Mouse (Mus musculus): Measurements from ENCODE around the gene Snai3.

DNA sequence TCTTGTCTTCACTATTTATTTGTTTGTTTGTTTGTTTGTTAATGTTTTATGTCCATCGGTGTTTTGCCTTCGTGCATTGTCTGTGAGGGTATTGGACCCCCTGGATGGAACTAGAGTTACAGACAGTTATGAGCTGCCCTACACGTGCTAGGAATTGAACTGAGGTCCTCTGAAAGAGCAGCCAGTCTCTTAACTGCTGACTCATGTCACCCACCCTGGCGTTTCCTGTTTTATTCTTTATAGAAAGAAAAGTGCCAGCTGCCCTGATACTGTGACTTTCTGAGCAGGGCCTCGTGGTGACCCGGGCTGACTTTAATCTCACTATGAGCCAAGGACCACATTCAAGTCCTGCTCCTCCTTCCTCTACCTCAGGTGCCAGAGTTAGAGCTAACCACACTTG is 45.0 kb downstream of the Snai3 start:
- TF ChIP-seq TCF12 (IDR thresholded peaks at IDR 0.05; ENCODE audit: insufficient read depth, poor library complexity, severe bottlenecking) (no peak), MYOD1 (IDR thresholded peaks at IDR 0.05; ENCODE audit: control insufficient read depth in 1 of 3, insufficient read length in 2 of 3, low read depth in 2 of 3) (no peak), POLR2A (IDR thresholded peaks at IDR 0.05; ENCODE audit: insufficient read length, low read depth) (no peak), CEBPB (IDR thresholded peaks at IDR 0.05; ENCODE audit: insufficient read depth, poor library complexity, severe bottlenecking) (no peak), E2F4 (IDR thresholded peaks at IDR 0.05; ENCODE audit: insufficient read depth) (no peak), SRF (IDR thresholded peaks at IDR 0.05; ENCODE audit: control insufficient read depth, insufficient read length, low read depth) (no peak), USF1 (IDR thresholded peaks at IDR 0.05; ENCODE audit: low read depth) (no peak), MAX (IDR thresholded peaks at IDR 0.05; ENCODE audit: low read depth) (no peak), POLR2AphosphoS2 (IDR thresholded peaks at IDR 0.05; ENCODE audit: insufficient read length, low read depth) (no peak), TCF3 (IDR thresholded peaks at IDR 0.05; ENCODE audit: insufficient read length, low read depth) (no peak)
